Mouse (Mus musculus): ENCODE data around the gene Vamp8. TPM values are rescaled to one million over a fixed set of nuclear protein-coding genes. Genes with fewer than 3 reads are reported as not detected.
A peak's percentile ranks its signal among the peaks of the same experiment; 100 is the strongest.

The Vamp8 gene
- total and polyA plus RNA-seq, 2 experiments from 2014 or later = 17.4 to 39.6 TPM

DNA sequence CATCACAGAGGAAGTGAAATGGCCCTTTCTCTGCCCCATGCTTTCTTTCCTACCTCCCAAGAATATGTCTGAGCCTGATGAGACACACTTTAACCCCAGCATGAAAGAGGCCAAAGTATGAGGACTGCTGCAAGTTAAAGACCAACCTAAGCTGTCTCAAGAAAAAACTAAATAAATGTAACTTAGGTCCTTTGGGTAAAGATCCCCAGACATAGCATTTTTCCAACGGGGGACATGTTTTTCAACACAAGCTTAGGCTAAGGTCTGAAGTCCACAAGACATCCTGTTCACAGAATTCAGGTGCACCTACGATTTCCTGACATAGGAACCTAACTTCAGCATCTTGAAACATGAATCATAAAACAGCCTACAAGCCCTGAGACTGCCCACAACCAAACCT is 40.3 kb downstream of the Vamp8 start:
- no peak for ATAC-seq
- WGBS = 92% methylated on average over 2 of the region's 2 CpGs

DNA sequence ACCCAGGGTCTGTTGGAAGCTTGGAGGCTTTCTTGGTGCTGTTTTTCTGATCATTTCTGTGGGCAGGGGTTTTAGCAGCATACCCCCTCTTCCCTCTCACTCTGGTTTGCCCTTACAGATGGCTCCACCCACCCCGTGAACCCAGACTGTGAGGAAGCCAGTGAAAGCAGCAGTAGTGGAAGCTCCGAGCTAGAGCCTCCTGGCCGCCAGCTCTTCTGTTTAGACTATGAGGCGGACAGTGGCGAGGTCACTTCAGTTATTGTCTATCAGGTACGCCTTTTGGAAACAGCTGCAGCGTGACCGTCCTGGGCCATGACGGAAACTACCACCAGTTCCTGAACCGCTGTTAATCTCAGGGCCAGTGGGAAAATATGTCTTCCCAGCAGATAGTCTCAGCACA is 42.1 kb downstream of the Vamp8 start:
- Histone ChIP-seq H3K27me3 (ENCODE audit: insufficient read depth, low read length) (no peaks in the 10 kb centered on the region), H3K9me3 (ENCODE audit: low read length) (no peaks in the 10 kb centered on the region), H3K27ac (peak overlapping the region; percentile 89; the same call in 1 of the 2 replicates), H3K4me2 (ENCODE audit: low read depth, low read length) (peak overlapping the region; percentile 66), H3K9ac (replicated peaks; ENCODE audit: low read length) (peak overlapping the region; percentile 85; the same call in 1 of the 2 replicates), H3K4me3 (ENCODE audit: low read length) (peak overlapping the region; percentile 68; the same call in 1 of the 2 replicates), H3K36me3 (ENCODE audit: insufficient read depth, low read length) (peaks cover 22% of the 10 kb centered on the region; the same call in 1 of the 2 replicates), H3K4me1 (ENCODE audit: insufficient read depth, low read length) (peaks cover 16% of the 10 kb centered on the region)
- DNase-seq (ENCODE audit: low spot score) (no peak), ATAC-seq (no peak)
- 73% methylated on average over 10 of the region's 10 CpGs for WGBS
- TF ChIP-seq CTCF (IDR thresholded peaks at IDR 0.05; ENCODE audit: low read depth) = no peak

More for the DNA sequence above, 40.3 kb downstream of the Vamp8 start:
- Histone ChIP-seq H3K27ac (no peak overlapping the region), H3K4me3 (ENCODE audit: low read length) (no peak overlapping the region), H3K9me3 (ENCODE audit: low read length) (no peaks in the 10 kb centered on the region), H3K27me3 (ENCODE audit: insufficient read depth, low read length) (no peaks in the 10 kb centered on the region), H3K36me3 (ENCODE audit: insufficient read depth, low read length) (peaks cover 22% of the 10 kb centered on the region; the same call in 1 of the 2 replicates), H3K4me1 (ENCODE audit: insufficient read depth, low read length) (peaks cover 13% of the 10 kb centered on the region; the same call in 1 of the 2 replicates), H3K4me2 (ENCODE audit: low read depth, low read length) (no peak overlapping the region), H3K9ac (replicated peaks; ENCODE audit: low read length) (no peak overlapping the region)
- TF ChIP-seq CTCF (IDR thresholded peaks at IDR 0.05; ENCODE audit: low read depth) = no peak
- no peak for DNase-seq (ENCODE audit: low spot score)

DNA sequence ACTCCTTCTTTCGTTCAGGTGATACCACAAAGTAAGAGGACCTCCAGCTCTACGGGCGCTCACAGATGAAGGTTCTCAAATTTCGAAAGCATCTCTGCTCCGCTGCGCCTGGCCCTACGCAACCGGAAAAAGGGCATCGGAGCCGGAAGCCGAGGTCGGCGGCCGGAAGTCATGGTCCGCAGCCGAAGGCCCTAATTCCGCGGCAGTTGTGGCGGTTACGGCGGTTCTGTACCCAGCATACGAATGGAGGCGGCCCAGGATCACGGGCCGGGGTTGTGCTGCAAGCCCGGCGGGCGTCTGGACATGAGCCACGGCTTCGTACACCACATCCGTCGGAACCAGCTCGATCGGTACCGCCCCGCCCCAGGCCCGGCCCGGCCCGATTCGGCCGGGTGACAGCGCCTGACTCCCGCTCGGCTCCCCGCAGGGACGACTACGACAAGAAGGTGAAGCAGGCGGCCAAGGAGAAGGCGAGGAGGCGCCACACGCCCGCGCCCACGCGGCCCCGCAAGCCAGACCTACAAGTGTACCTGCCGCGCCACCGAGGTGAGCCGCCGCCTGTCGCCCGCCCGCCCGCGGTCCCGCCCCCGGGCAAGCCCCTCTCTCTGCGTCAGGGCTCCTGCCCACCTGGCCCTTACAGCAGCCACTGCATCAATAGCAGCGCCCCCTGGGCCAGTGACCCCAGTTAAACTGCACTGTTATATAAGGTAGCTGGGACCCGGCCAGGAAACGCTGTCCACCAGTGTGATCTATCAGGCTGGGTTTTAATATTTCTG is 43.1 kb downstream of the Vamp8 start, which contains the start of gene 0610030E20Rik:
0610030E20Rik (plus strand) TSS at position 152 of the 776 bp plus-strand sequence.
- TF ChIP-seq CTCF (IDR thresholded peaks at IDR 0.05; ENCODE audit: low read depth) = peak; percentile 38; the same call in 1 of the 2 replicates
- H3K4me2 ChIP-seq (ENCODE audit: low read depth, low read length) = peak within 1 kb of the TSS; percentile 66
- no peaks in the 10 kb centered on the region for H3K27me3 ChIP-seq (ENCODE audit: insufficient read depth, low read length)
- H3K4me1 ChIP-seq (ENCODE audit: insufficient read depth, low read length) = peaks cover 16% of the 10 kb centered on the region
- H3K9me3 ChIP-seq (ENCODE audit: low read length) = no peaks in the 10 kb centered on the region
- peaks cover 22% of the 10 kb centered on the region; the same call in 1 of the 2 replicates for H3K36me3 ChIP-seq (ENCODE audit: insufficient read depth, low read length)
- peak within 1 kb of the TSS; percentile 85 for H3K9ac ChIP-seq (replicated peaks; ENCODE audit: low read length)
- ATAC-seq (peak; percentile 65), DNase-seq (ENCODE audit: low spot score) (peak; percentile 85)
- H3K4me3 ChIP-seq (ENCODE audit: low read length) = peak within 1 kb of the TSS; percentile 68
- WGBS = 1% methylated on average over 69 of the region's 72 CpGs
- peak within 1 kb of the TSS; percentile 89 for H3K27ac ChIP-seq

DNA sequence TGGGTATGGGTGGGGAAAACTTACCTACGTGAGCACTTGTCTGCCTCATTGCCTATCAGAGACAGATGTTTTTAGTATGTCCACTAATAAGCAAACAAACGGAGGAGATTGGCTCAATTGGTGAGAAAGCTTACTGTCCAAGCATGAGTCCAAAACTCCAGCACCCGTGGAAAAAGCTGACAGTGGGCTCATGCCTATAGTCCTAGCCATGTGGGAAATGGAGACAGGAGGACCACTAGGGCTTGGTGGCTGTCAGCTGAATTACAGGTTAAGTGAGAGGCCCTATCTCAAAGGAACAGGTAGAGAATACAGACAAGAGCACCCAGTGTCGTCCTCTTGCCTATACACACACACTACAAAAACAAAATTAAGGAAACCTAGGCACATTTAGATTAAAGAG is 44.2 kb downstream of the Vamp8 start:
- WGBS = 94% methylated on average over 4 of the region's 4 CpGs
- no peak for ATAC-seq
- TF ChIP-seq CTCF (IDR thresholded peaks at IDR 0.05; ENCODE audit: low read depth) = peak; percentile 5; the same call in 1 of the 2 replicates

DNA sequence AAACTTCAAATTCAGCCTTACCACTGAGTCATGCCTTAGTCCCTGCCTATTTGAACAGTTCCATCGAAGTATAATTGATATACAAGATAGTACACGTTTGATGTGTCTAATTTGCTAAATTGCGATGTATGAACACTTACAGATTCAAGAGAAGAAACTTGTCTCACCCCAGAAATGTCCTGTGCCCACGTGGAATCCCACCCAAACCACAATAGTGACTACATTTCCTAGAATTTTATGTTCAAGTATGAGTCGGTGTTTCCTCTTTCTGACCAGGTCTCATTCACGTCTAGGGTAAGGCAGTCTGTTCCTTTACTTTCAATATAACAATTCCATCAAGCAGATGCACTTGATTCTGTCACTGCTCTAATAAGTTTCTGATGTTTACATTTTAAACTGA is 44.9 kb downstream of the Vamp8 start:
- DNase-seq (ENCODE audit: low spot score) (no peak), ATAC-seq (no peak)
- H3K36me3 ChIP-seq (ENCODE audit: insufficient read depth, low read length) = peaks cover 19% of the 10 kb centered on the region; the same call in 1 of the 2 replicates
- no peak for TF ChIP-seq CTCF (IDR thresholded peaks at IDR 0.05; ENCODE audit: low read depth)
- peaks cover 16% of the 10 kb centered on the region for H3K4me1 ChIP-seq (ENCODE audit: insufficient read depth, low read length)
- peak overlapping the region; percentile 82 for H3K4me2 ChIP-seq (ENCODE audit: low read depth, low read length)
- 54% methylated on average over 6 of the region's 6 CpGs for WGBS
- H3K4me3 ChIP-seq (ENCODE audit: low read length) = peak overlapping the region; percentile 88
- H3K9ac ChIP-seq (replicated peaks; ENCODE audit: low read length) = peak overlapping the region; percentile 83; the same call in 1 of the 2 replicates
- H3K27me3 ChIP-seq (ENCODE audit: insufficient read depth, low read length) = no peaks in the 10 kb centered on the region
- H3K9me3 ChIP-seq (ENCODE audit: low read length) = no peaks in the 10 kb centered on the region
- peak overlapping the region; percentile 77; the same call in 1 of the 2 replicates for H3K27ac ChIP-seq

More for the DNA sequence above, 44.2 kb downstream of the Vamp8 start:
- H3K9ac ChIP-seq (replicated peaks; ENCODE audit: low read length) = no peak overlapping the region
- peaks cover 16% of the 10 kb centered on the region for H3K4me1 ChIP-seq (ENCODE audit: insufficient read depth, low read length)
- H3K4me3 ChIP-seq (ENCODE audit: low read length) = no peak overlapping the region
- peaks cover 22% of the 10 kb centered on the region; the same call in 1 of the 2 replicates for H3K36me3 ChIP-seq (ENCODE audit: insufficient read depth, low read length)
- H3K27me3 ChIP-seq (ENCODE audit: insufficient read depth, low read length) = no peaks in the 10 kb centered on the region
- H3K4me2 ChIP-seq (ENCODE audit: low read depth, low read length) = peak overlapping the region; percentile 66; the same call in 1 of the 2 replicates
- DNase-seq (ENCODE audit: low spot score) = no peak
- no peaks in the 10 kb centered on the region for H3K9me3 ChIP-seq (ENCODE audit: low read length)
- H3K27ac ChIP-seq = no peak overlapping the region

DNA sequence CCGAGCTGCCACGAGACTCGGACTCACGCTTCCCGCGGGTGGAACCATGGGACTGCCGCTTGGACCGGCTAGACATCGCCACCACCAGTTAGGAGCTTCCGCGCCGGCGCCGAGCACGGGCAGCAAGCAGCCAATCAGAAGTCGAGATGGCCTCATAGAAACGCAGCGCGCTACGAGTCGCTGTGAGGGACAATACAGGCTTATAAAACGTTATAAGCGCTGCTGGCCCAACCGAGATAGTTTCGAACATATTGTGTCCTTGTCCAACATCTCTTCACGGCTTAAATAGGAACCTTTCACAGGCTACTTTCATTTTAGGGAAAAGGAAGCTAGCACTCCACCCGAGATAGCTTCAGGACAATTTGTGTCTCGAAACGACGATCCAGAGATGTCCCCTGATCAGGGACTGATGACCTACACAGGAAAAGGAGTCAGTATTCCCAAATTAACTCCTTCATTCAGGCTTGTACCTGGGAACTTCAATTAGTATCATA is 45.4 kb downstream of the Vamp8 start, which contains the start of gene Usp39:
Usp39 (minus strand) TSS at position 111 of the 494 bp plus-strand sequence.
- under 1% methylated on average over 30 of the region's 30 CpGs for WGBS
- H3K9ac ChIP-seq (replicated peaks; ENCODE audit: low read length) = peak within 1 kb of the TSS; percentile 83
- peaks cover 14% of the 10 kb centered on the region; the same call in 1 of the 2 replicates for H3K36me3 ChIP-seq (ENCODE audit: insufficient read depth, low read length)
- no peaks in the 10 kb centered on the region for H3K27me3 ChIP-seq (ENCODE audit: insufficient read depth, low read length)
- H3K4me2 ChIP-seq (ENCODE audit: low read depth, low read length) = peak within 1 kb of the TSS; percentile 82
- ATAC-seq (peak; percentile 86), DNase-seq (ENCODE audit: low spot score) (peak; percentile 97)
- no peaks in the 10 kb centered on the region for H3K9me3 ChIP-seq (ENCODE audit: low read length)
- H3K4me3 ChIP-seq (ENCODE audit: low read length) = peak within 1 kb of the TSS; percentile 88
- H3K27ac ChIP-seq = peak within 1 kb of the TSS; percentile 77
- TF ChIP-seq CTCF (IDR thresholded peaks at IDR 0.05; ENCODE audit: low read depth) = no peak; the same call in 1 of the 2 replicates
- H3K4me1 ChIP-seq (ENCODE audit: insufficient read depth, low read length) = peaks cover 16% of the 10 kb centered on the region
